Mouse (Mus musculus): ENCODE results near the gene Fbxo10.
A peak's percentile ranks its signal among the peaks of the same experiment; 100 is the strongest.

GRCm38 (mm10) chr4:45097198-45097872 lies 12.9 kb upstream of the Fbxo10 start:
- peak; percentile 94 for TF ChIP-seq CTCF (IDR thresholded peaks at IDR 0.05; ENCODE audit: borderline replicate concordance, extremely low read depth, insufficient read depth, insufficient read length)
- TF ChIP-seq POLR2A (IDR thresholded peaks at IDR 0.05; ENCODE audit: borderline replicate concordance, extremely low read depth, insufficient read depth, insufficient read length, poor library complexity, severe bottlenecking) = no peak

Measured in brain, embryonic 14.5 days (tissue).